Mouse (Mus musculus) bone marrow, adult 2 months (tissue): ENCODE results near the gene Bsn. TPM values are rescaled to one million over a fixed set of nuclear protein-coding genes. Genes with fewer than 3 reads are reported as not detected.

Experiments used
- H3K27ac ChIP-seq: fragments of 200-500 bp; 2 replicates; pipeline ENCODE4 v1.5.1; 2012; ENCODE audit warnings: low read depth, mild to moderate bottlenecking, control low read depth, inconsistent platforms, low read length; ENCODE audit not compliant: control insufficient read depth, poor library complexity, insufficient read depth
- H3K4me1 ChIP-seq: fragments of 200-500 bp; 2 replicates; pipeline ENCODE4 v1.6.1; 2011; ENCODE audit warnings: low read length; ENCODE audit not compliant: control insufficient read depth, insufficient read depth
- H3K4me3 ChIP-seq: fragments of 200-500 bp; replicated peaks from 2 replicates; pipeline ENCODE3; 2011; ENCODE audit warnings: mild to moderate bottlenecking, low read depth, low read length, control low read depth; ENCODE audit not compliant: control insufficient read depth
- CTCF ChIP-seq: fragments of 200-500 bp; IDR thresholded peaks from 2 replicates; pipeline ENCODE4 v1.5.1; 2011; ENCODE audit warnings: low read length, control low read depth; ENCODE audit not compliant: control insufficient read depth, insufficient read depth
- POLR2A ChIP-seq: fragments of 200-500 bp; IDR thresholded peaks from 2 replicates; pipeline ENCODE4 v1.6.1; 2011; ENCODE audit warnings: low read depth, mild to moderate bottlenecking, control low read depth, low read length, borderline replicate concordance; ENCODE audit not compliant: control insufficient read depth
- WGBS: fragments of 180-500 bp; shearing (Covaris S2); methylation state at CpG from one replicate; pipeline ENCODE4 v1.1.7; 2018; 5-methylcytosine and 5-hydroxymethylcytosine counted together
- polyA plus RNA-seq: library from polyadenylated mRNA; stranded (reverse); fragments of >200 nt; gene quantifications from 2 replicates; pipeline ENCODE4 v1.2.4, GENCODE M21; 2011; ENCODE audit warnings: low replicate concordance; ENCODE audit not compliant: missing spikeins, insufficient read depth, insufficient read length

Bsn gene
- polyA plus RNA-seq, result 1.1 and 1.9 TPM in 2 replicates

DNA sequence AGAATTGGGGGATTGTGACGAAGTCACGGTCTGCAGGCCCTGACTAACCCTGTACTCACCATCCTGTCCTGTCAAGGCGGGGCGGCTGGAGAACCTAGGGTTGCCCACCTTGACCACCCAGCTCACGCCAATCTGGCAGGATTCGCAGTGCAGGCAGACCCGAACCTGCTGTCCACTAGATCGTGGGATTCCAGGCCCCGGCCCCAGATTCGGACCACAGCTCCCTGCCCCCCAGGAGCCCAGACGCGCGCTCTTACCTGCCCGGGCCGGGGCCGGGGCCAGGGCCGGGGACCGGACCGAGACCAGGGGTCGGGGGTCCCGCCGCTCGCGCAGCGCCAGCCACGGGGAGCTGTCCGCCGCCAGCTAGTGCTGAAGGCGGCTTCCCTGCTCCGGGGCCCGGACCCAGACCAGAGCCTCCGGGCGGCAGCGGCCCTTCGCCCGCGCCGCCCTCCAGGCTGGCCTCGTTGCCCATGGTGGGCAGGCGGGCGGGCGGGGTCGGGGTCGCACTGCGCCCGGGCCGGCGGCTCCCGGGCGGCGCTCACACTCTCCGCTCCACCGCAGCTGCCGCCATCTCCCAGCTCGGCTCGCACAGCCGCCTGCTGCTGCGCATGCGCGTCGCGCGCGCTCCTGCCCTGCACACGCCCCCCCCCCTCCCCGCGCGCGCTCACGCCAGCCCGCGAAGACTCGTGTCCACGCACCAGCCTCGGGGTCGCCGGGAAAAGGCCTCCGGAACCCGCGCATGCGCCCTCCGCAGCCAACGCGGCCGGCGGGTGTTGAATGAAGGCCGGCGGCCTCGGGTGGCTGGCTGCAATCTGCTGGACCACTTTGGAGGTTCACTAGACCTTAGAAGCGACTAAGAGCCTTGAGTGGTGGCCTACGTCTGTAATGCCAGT lies at the start of gene Bsn:
Bsn (minus strand) TSS at position 598 of the 893 bp plus-strand sequence.
- H3K27ac ChIP-seq, result no peak within 1 kb of the TSS
- no peak within 1 kb of the TSS for H3K4me3 ChIP-seq
- H3K4me1 ChIP-seq, result no peaks in the 10 kb centered on the region
- no peak for TF ChIP-seq POLR2A
- TF ChIP-seq CTCF, result no peak
- WGBS, result 4% methylated on average over 77 of the region's 91 CpGs

DNA sequence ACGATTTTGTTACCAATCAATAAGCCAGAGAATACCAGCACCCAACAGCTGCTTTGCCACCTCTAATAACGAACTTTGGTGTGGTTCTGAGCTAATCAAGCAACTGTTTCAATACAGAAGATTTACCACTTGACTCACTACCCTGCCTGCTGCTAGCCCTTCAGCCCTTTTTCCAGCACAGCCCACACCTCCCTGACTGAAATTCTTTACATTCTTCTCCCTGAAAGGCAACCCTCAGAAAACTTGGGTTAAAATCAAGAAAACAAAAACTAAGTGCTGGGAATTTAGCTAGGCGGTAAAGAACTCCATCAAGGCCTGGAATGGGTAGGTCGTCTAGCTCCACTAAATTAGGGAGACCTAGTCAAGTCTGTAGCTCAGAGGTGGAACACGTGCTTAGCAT lies 49.8 kb upstream of the Bsn start:
- Histone ChIP-seq H3K27ac (no peak overlapping the region), H3K4me1 (no peaks in the 10 kb centered on the region), H3K4me3 (no peak overlapping the region)
- TF ChIP-seq POLR2A, result no peak
- TF ChIP-seq CTCF, result no peak
- 85% methylated on average over 5 of the region's 5 CpGs for WGBS

DNA sequence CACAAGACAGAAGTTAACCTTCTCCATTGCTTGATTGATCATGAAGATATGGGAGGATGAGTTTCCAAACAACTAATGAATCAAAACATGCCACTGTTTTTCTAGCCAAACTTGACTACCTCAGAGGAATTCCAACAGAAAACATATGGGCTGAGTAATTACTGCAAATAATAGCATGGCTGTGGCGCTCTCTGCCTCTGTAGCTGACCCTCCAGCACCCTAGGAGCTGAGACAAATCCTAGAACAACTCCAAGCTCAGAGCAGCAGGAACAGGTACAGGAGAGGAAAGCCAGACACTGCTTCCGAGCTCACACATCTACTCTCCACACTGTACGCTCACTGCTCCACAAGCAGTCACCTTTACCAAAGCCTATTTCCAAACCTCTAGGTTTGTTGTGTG lies 48.6 kb upstream of the Bsn start:
- Histone ChIP-seq H3K27ac (no peak overlapping the region), H3K4me3 (no peak overlapping the region), H3K4me1 (no peaks in the 10 kb centered on the region)
- 85% methylated on average over 3 of the region's 3 CpGs for WGBS
- no peak for TF ChIP-seq POLR2A
- TF ChIP-seq CTCF, result no peak

DNA sequence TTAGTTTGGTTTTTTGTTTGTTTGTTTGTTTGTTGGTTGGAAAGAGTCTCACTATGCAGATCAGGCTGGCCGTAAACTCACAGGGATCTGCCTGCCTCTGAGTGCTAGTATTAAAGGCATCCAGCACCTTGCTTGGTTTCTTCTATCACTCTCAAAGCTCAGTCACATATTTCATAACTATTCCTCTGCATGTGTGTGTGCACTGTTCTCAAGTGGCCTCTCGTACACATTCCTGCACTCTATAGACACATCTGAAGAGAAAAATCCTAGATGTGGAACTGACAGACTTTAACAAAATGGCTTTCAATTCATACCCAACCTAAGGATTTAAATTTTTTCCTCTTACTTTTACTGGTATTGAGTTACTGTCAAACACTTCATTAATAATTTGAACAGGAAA lies 48.2 kb upstream of the Bsn start:
- H3K27ac ChIP-seq, result no peak overlapping the region
- no peak overlapping the region for H3K4me3 ChIP-seq
- WGBS, result 85% methylated on average over 2 of the region's 2 CpGs
- TF ChIP-seq CTCF, result no peak
- TF ChIP-seq POLR2A, result no peak
- no peaks in the 10 kb centered on the region for H3K4me1 ChIP-seq

DNA sequence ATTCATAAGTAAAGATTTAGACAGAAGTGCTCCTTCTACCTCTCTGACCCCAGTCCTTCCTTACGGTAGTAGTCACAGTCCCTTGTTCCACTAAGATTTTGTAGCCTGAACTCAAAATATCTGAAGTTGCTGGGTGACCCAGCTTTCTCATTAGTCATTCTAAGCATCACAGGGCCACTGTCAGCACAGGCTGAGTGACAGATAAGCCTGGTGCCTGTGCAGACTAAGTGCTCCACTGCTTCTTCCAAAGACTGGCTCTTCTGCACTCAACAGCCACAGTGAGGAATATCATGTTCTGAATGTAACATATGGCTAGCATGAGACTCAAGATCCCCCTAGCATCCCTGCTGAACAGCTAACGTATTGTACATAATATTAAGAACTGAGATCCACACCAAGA lies 44.5 kb upstream of the Bsn start:
- no peak overlapping the region for H3K4me3 ChIP-seq
- H3K27ac ChIP-seq, result no peak overlapping the region
- 80% methylated on average over 2 of the region's 2 CpGs for WGBS
- H3K4me1 ChIP-seq, result no peaks in the 10 kb centered on the region
- TF ChIP-seq POLR2A (no peak), CTCF (no peak)

DNA sequence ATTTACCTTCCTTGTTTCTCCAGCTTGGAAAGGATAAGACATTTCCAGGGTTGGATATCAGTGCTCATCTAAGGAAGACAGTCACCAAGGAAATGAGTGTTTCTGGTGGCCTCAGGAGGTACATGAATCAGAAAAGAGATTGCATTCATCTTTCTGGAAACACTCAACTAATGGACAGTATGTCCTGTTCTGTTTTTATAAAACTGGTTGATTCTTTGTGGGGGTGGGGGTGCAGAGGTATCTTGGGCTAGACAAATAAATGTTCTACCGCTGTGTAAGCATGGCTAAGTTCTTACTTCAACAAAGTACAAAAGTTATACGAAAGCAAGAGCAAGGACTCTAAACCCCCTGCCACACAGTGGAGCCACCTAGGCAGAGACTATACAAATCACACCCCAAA lies 42.7 kb upstream of the Bsn start:
- Histone ChIP-seq H3K27ac (no peak overlapping the region), H3K4me3 (no peak overlapping the region), H3K4me1 (no peaks in the 10 kb centered on the region)
- 88% methylated on average over 2 of the region's 2 CpGs for WGBS
- TF ChIP-seq POLR2A (no peak), CTCF (no peak)

DNA sequence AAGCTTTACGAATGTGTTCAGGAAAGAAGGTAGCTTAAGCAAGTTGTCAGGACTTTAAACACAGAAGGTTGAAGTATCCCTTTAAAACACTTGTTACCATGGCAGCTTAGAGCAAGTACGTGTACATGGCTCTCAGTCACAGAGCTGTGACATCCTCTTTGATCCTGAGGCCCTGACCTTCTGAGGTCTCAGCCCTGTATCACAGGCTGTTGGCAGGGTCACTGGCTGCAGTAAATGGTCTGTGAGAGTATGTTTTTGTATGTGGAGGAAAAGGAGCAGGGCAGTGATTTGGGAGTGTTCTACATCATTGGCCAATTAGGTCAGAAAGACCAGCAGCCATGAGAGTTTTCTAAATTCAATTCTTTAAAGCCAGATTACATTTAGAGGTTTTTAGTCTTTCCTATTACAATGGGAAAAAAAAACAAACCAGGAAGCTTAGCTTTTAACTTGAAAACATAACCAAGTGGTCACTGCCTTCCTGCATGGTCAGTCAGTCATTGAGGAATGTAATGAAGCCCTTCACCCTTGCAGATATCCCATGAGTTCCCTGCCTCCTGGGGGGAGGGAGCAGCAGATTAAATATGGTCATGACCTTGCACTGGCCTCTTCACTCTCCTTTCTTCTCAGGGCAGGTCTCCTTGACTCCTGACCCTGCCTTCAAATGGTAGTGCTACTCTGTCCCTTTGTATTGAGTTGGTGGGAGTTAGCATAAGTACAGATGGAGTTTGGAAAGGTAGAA lies 37.9 kb upstream of the Bsn start:
- Histone ChIP-seq H3K4me3 (no peak overlapping the region), H3K4me1 (no peaks in the 10 kb centered on the region), H3K27ac (no peak overlapping the region)
- 70% methylated on average over 2 of the region's 2 CpGs for WGBS
- no peak for TF ChIP-seq CTCF
- TF ChIP-seq POLR2A, result no peak

DNA sequence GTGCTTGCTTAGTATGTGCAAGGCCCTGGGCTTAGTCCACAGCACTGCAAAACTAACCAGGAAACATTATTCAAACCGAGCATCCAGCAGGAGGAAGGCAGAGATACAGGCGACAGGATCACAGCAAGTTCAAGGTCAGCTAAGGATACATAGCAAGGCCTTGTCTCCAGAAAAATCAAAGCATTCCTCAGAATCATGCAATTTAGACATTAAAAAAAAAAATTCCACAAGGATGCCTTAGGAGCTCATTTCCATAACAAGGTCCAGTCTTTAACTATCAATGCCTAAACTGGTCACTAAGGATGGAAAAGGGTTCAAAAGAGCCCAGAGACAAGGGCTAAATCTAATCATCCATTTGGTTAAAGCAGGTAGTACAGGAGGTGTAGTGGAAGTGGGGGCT lies 35.0 kb upstream of the Bsn start:
- H3K4me3 ChIP-seq, result no peak overlapping the region
- H3K27ac ChIP-seq, result no peak overlapping the region
- TF ChIP-seq CTCF, result no peak
- TF ChIP-seq POLR2A, result no peak
- 76% methylated on average over 2 of the region's 2 CpGs for WGBS
- H3K4me1 ChIP-seq, result no peaks in the 10 kb centered on the region
